Mouse (Mus musculus): ENCODE measurements around the gene Smco3. TPM values are rescaled to one million over a fixed set of nuclear protein-coding genes. Genes with fewer than 3 reads are reported as not detected.
A peak's percentile ranks its signal among the peaks of the same experiment; 100 is the strongest.

Smco3 gene
- total RNA-seq, 2 experiments from 2014 or later: 2.0 to 4.0 TPM

GRCm38 (mm10) chr6:136792884-136793758, 42.1 kb downstream of the Smco3 start:
- intact Hi-C loops (cut with DNase I): no loop called here
- DNase-seq (ENCODE audit: extremely low spot score in 1 of 2, low spot score in 2 of 2): no peak

GRCm38 (mm10) chr6:136789391-136789971, 45.8 kb downstream of the Smco3 start:
- intact Hi-C loops (cut with DNase I): no loop called here
- peak in 1 of 2 experiments; percentile 37 for DNase-seq (ENCODE audit: extremely low spot score in 1 of 2, low spot score in 2 of 2)

- peak in 1 of 2 experiments; percentile 40 for DNase-seq (ENCODE audit: extremely low spot score in 1 of 2, low spot score in 2 of 2)
- intact Hi-C loops (cut with DNase I): no loop called here
Observed at GRCm38 (mm10) chr6:136782761-136783160, 52.5 kb downstream of the Smco3 start.

- DNase-seq (ENCODE audit: extremely low spot score in 1 of 2, low spot score in 2 of 2): no peak
- intact Hi-C loops (cut with DNase I): no loop called here
Observed at GRCm38 (mm10) chr6:136782146-136782545, 53.1 kb downstream of the Smco3 start.

- no peak for DNase-seq (ENCODE audit: extremely low spot score in 1 of 2, low spot score in 2 of 2)
- intact Hi-C loops (cut with DNase I): no loop called here
Observed at GRCm38 (mm10) chr6:136781377-136781986, 53.8 kb downstream of the Smco3 start, which contains the start of gene Gucy2c. Gene Gucy2c, minus strand, starts transcription at chr6:136781765.

Small RNA genes lying within 50 kb of the gene (microRNA-seq; reads per million reads assigned to microRNA genes)
- not detected for gene Gm44364

Other genes starting within 250 kb of the Smco3 start
- under 1 TPM in 1 of 2 experiments, not detected in 1; 0.34 TPM for gene Plbd1, start 173.5 kb downstream of the Smco3 start, total RNA-seq (2021)
- gene Gucy2c, start 53.7 kb downstream of the Smco3 start, total RNA-seq (2021): under 1 TPM; 0.39 to 0.41 TPM
- 10 to 100 TPM in 1 of 2 experiments, 1 to 10 TPM in 1; 9.6 to 11.8 TPM for gene Hist4h4, start 31.0 kb downstream of the Smco3 start, total RNA-seq (2021)
- 10 to 100 TPM; 45.5 to 48.8 TPM for gene H2afj, start 27.2 kb downstream of the Smco3 start, total RNA-seq (2021)
- gene BC049715, start 7.8 kb downstream of the Smco3 start, total RNA-seq (2021): 1 to 10 TPM; 4.9 to 5.0 TPM
- gene Wbp11, start 7.2 kb downstream of the Smco3 start, total RNA-seq (2021): 100 to 1,000 TPM; 123 to 124 TPM
- under 1 TPM in 1 of 2 experiments, not detected in 1; 0.14 TPM for gene Art4, start 22.3 kb upstream of the Smco3 start, total RNA-seq (2021)
- 10 to 100 TPM; 23.7 to 31.2 TPM for gene Mgp, start 40.4 kb upstream of the Smco3 start, total RNA-seq (2021)
- gene Erp27, start 86.7 kb upstream of the Smco3 start, total RNA-seq (2021): under 1 TPM in 1 of 2 experiments, not detected in 1; 0.69 TPM
- gene Pde6h, start 88.4 kb upstream of the Smco3 start, total RNA-seq (2021): 1 to 10 TPM in 1 of 2 experiments, under 1 TPM in 1; 0.18 to 1.2 TPM
- gene Arhgdib, start 106.4 kb upstream of the Smco3 start, total RNA-seq (2021): 10 to 100 TPM; 24.0 to 30.7 TPM